Mouse (Mus musculus): ENCODE measurements around the gene Mfge8. TPM values are rescaled to one million over a fixed set of nuclear protein-coding genes. Genes with fewer than 3 reads are reported as not detected.
A peak's percentile ranks its signal among the peaks of the same experiment; 100 is the strongest.

Gene Mfge8
- polyA plus RNA-seq (2012; rRNA removed), result 311 and 350 TPM in 2 replicates

- TF ChIP-seq CTCF (IDR thresholded peaks at IDR 0.05; ENCODE audit: extremely low read depth, insufficient read depth, low read length), result no peak
- peak; percentile 80 for TF ChIP-seq POLR2A (IDR thresholded peaks at IDR 0.05; ENCODE audit: extremely low read depth, insufficient read depth, low read length)
- Histone ChIP-seq H3K4me1 (ENCODE audit: control insufficient read depth, insufficient read depth, low read length) (no peaks in the 10 kb centered on the region), H3K4me3 (ENCODE audit: insufficient read depth, low read length) (peak within 1 kb of the TSS; percentile 56), H3K27ac (ENCODE audit: insufficient read depth, low read length) (no peak within 1 kb of the TSS)
These were observed at the start of gene Mfge8 for GRCm38 (mm10) chr7:79148711-79149266. TSS of gene Mfge8 (minus strand) at chr7:79149060.

- Histone ChIP-seq H3K27ac (ENCODE audit: insufficient read depth, low read length) (peak overlapping the region; percentile 49; the same call in 1 of the 2 replicates), H3K4me1 (ENCODE audit: control insufficient read depth, insufficient read depth, low read length) (no peaks in the 10 kb centered on the region), H3K4me3 (ENCODE audit: insufficient read depth, low read length) (no peak overlapping the region)
- TF ChIP-seq CTCF (IDR thresholded peaks at IDR 0.05; ENCODE audit: extremely low read depth, insufficient read depth, low read length), result no peak
These were observed 45.9 kb upstream of the Mfge8 start for GRCm38 (mm10) chr7:79194560-79195413.

DNA sequence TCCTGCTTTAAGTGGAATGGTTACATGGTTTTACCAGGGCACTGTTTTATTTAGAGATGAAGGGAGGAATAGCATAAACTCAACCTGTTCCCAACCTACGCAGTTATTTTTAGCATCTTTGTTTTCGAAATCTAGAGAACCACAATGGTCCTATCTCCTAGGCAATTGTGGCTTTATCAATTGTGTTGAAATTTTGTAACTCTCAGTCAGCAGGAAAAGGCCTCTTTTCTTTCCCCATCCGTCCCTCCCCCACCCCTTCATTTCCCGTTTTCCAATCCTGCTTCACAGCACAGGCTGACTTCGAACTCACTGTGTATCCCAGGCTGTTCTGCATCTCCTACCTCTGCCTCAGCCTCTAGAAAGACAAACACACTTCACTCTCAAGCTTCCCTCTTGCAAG is 45.1 kb upstream of the Mfge8 start:
- peak overlapping the region; percentile 8; the same call in 1 of the 2 replicates for H3K27ac ChIP-seq (ENCODE audit: insufficient read depth, low read length)
- H3K4me3 ChIP-seq (ENCODE audit: insufficient read depth, low read length), result no peak overlapping the region
- H3K4me1 ChIP-seq (ENCODE audit: control insufficient read depth, insufficient read depth, low read length), result no peaks in the 10 kb centered on the region
- TF ChIP-seq POLR2A (IDR thresholded peaks at IDR 0.05; ENCODE audit: extremely low read depth, insufficient read depth, low read length), result no peak
- TF ChIP-seq CTCF (IDR thresholded peaks at IDR 0.05; ENCODE audit: extremely low read depth, insufficient read depth, low read length), result no peak

DNA sequence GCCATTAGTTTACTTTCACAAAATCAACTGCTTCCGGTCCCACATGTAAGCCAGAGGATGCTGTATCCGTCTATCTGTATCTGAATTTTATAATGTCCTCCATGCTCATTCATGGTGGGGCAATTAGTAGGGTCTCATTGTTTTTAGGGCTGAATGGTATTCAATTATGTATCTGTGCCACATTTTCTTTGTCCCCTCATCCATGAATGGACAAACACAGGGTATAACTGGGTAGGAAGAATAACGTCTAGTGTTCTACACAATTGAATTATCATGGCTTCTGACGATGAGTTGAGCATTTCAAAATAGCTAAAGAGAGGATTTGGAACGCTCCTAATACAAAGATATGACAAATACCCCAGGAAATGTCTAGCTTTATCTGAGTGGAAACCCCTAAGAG is 42.6 kb upstream of the Mfge8 start:
- TF ChIP-seq CTCF (IDR thresholded peaks at IDR 0.05; ENCODE audit: extremely low read depth, insufficient read depth, low read length), result no peak
- no peak for TF ChIP-seq POLR2A (IDR thresholded peaks at IDR 0.05; ENCODE audit: extremely low read depth, insufficient read depth, low read length)
- Histone ChIP-seq H3K4me1 (ENCODE audit: control insufficient read depth, insufficient read depth, low read length) (no peaks in the 10 kb centered on the region), H3K4me3 (ENCODE audit: insufficient read depth, low read length) (no peak overlapping the region), H3K27ac (ENCODE audit: insufficient read depth, low read length) (no peak overlapping the region)

DNA sequence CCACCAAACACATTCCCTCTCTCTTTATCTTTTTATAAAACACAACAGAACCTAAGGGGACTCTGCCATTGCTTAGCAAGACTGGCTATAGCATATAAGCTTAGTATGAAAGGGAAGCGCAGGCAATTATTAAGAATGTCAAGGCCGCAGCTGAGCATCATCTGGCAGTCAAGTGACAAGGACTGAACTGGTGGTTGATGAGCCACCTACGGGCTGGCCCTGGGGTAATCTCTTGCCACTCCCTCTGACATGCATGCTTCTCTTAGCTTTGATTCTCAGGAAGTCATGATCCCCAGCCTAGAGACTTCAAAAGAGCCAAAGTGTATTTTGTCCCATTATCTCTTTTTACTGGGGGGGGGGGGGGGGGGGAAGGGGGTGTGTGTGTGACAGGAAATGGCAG is 41.7 kb upstream of the Mfge8 start:
- no peak overlapping the region for H3K4me3 ChIP-seq (ENCODE audit: insufficient read depth, low read length)
- TF ChIP-seq POLR2A (IDR thresholded peaks at IDR 0.05; ENCODE audit: extremely low read depth, insufficient read depth, low read length) (no peak), CTCF (IDR thresholded peaks at IDR 0.05; ENCODE audit: extremely low read depth, insufficient read depth, low read length) (no peak)

GRCm38 (mm10) chr7:79189211-79189610 is 40.4 kb upstream of the Mfge8 start:
- no peaks in the 10 kb centered on the region for H3K4me1 ChIP-seq (ENCODE audit: control insufficient read depth, insufficient read depth, low read length)
- no peak overlapping the region for H3K4me3 ChIP-seq (ENCODE audit: insufficient read depth, low read length)
- no peak for TF ChIP-seq POLR2A (IDR thresholded peaks at IDR 0.05; ENCODE audit: extremely low read depth, insufficient read depth, low read length)
- no peak for TF ChIP-seq CTCF (IDR thresholded peaks at IDR 0.05; ENCODE audit: extremely low read depth, insufficient read depth, low read length)
- no peak overlapping the region for H3K27ac ChIP-seq (ENCODE audit: insufficient read depth, low read length)

More for the DNA sequence above, 41.7 kb upstream of the Mfge8 start:
- Histone ChIP-seq H3K27ac (ENCODE audit: insufficient read depth, low read length) (no peak overlapping the region), H3K4me1 (ENCODE audit: control insufficient read depth, insufficient read depth, low read length) (no peaks in the 10 kb centered on the region)

- TF ChIP-seq CTCF (IDR thresholded peaks at IDR 0.05; ENCODE audit: extremely low read depth, insufficient read depth, low read length), result no peak
- no peak for TF ChIP-seq POLR2A (IDR thresholded peaks at IDR 0.05; ENCODE audit: extremely low read depth, insufficient read depth, low read length)
- H3K4me1 ChIP-seq (ENCODE audit: control insufficient read depth, insufficient read depth, low read length), result no peaks in the 10 kb centered on the region
- no peak overlapping the region for H3K27ac ChIP-seq (ENCODE audit: insufficient read depth, low read length)
- no peak overlapping the region for H3K4me3 ChIP-seq (ENCODE audit: insufficient read depth, low read length)
These were observed 38.7 kb upstream of the Mfge8 start for GRCm38 (mm10) chr7:79187591-79187990.

GRCm38 (mm10) chr7:79183417-79183816 is 34.6 kb upstream of the Mfge8 start:
- H3K27ac ChIP-seq (ENCODE audit: insufficient read depth, low read length), result no peak overlapping the region
- TF ChIP-seq POLR2A (IDR thresholded peaks at IDR 0.05; ENCODE audit: extremely low read depth, insufficient read depth, low read length), result no peak
- no peak overlapping the region for H3K4me3 ChIP-seq (ENCODE audit: insufficient read depth, low read length)
- H3K4me1 ChIP-seq (ENCODE audit: control insufficient read depth, insufficient read depth, low read length), result no peaks in the 10 kb centered on the region

- Histone ChIP-seq H3K4me3 (ENCODE audit: insufficient read depth, low read length) (no peak overlapping the region), H3K27ac (ENCODE audit: insufficient read depth, low read length) (no peak overlapping the region), H3K4me1 (ENCODE audit: control insufficient read depth, insufficient read depth, low read length) (no peaks in the 10 kb centered on the region)
- TF ChIP-seq CTCF (IDR thresholded peaks at IDR 0.05; ENCODE audit: extremely low read depth, insufficient read depth, low read length) (no peak), POLR2A (IDR thresholded peaks at IDR 0.05; ENCODE audit: extremely low read depth, insufficient read depth, low read length) (no peak)
These were observed 24.9 kb upstream of the Mfge8 start for GRCm38 (mm10) chr7:79173800-79174199.

DNA sequence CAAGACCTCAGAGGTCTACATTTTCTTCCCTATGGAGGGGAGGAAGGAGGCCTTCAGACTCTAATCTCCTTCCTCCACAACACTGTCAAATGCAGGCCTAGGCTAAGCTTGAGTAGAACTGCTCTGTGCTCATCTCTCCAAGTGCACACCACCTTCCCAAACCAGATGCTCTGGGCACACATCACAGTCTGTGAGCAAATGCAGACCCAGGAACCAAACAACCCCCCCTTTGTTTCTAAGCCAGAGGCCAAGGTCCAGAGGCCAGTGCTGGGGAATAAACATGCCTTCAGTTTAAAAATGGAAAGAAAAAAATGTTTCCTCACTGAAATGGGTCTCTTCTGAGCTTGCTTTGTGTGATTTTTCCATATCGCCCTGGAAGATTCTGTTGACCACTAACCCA is 22.9 kb upstream of the Mfge8 start:
- Histone ChIP-seq H3K27ac (ENCODE audit: insufficient read depth, low read length) (no peak overlapping the region), H3K4me1 (ENCODE audit: control insufficient read depth, insufficient read depth, low read length) (no peaks in the 10 kb centered on the region), H3K4me3 (ENCODE audit: insufficient read depth, low read length) (no peak overlapping the region)
- no peak for TF ChIP-seq POLR2A (IDR thresholded peaks at IDR 0.05; ENCODE audit: extremely low read depth, insufficient read depth, low read length)
- TF ChIP-seq CTCF (IDR thresholded peaks at IDR 0.05; ENCODE audit: extremely low read depth, insufficient read depth, low read length), result no peak

Data from cortical plate, adult 2 months (tissue).